Mouse (Mus musculus): ENCODE measurements at regions not wholly inside any gene's neighbourhood (a gene's known extent, or its start where the extent isn't known, plus 50 kb on each side); places are given as distances from the start of the nearest gene placed in this dataset.
A peak's percentile ranks its signal among the peaks of the same experiment; 100 is the strongest.

DNA sequence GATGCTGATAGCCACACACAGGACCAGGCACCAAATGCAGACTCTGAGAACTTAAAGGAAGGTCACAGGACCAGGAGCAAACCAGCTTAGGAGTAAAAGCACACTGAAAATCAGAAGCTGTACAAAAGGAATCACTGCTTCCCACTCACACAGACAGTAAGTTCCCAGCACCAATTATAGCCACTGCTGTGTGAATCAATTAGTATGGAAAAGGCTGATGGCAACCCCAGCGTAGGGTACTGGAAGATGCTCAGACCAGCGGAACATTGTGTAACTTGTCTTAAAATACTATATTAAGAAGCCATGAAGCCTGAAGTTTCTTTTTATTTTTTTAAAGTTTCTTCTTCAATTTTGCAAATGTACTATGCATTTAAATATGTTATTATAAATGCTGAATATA, 115.8 kb downstream of the Lnpk start:
- intact Hi-C loops (cut with DNase I): no loop called here
- DNase-seq (ENCODE audit: low spot score in 2 of 2): peak; percentile 16 to 47

DNA sequence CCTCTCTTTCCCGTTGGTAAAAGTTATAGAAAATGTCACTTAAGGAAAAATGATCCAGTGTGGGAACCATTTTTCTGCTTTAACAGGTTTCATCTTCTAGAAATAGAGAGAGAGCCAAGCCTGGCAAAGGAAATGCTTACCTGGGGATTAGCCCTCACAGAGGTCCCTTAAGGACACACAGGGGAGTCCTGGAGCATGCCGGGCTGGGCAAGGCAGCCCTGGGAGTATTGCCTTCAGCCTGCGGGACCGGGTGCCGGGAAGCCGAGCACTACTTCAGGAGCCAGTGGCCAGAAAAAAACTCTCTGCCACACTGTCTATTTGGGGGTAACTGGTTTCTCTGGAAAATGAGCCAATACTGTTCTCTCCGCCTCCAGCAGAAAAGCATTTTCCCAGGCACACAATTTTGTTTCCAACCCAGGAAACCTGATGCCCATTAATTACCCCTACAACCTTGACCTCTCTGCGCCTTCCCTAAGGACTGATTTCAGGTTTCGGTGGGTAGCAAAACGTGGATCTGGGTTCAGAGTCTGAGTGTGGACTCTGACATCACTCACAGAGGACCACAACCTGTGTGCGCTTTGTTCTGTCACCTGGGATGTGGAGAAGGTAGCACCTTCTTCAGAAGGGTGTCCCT, 117.9 kb downstream of the Lnpk start:
- intact Hi-C loops (cut with DNase I): no loop called here
- no peak for DNase-seq (ENCODE audit: low spot score in 2 of 2)

DNA sequence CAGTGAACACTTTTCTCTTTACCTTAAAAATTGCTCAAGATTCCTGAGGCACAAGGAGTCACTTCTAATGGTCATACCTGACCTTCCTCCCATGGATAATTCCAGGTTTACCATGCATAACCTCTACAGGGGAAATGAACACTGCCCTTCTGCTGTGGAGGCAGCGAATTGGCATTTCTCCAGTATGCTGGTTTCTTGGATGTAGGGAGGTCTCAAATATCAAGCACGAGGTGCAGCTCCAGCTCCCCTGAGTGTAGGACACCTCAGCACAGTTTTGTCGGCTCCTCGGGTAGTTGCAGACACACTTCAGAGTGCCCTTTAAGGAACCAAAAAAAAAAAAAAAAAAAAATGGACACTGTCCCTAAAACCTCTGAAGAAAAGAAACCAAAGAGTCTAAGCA, 124.8 kb downstream of the Lnpk start:
- intact Hi-C loops (cut with DNase I): no loop called here

DNA sequence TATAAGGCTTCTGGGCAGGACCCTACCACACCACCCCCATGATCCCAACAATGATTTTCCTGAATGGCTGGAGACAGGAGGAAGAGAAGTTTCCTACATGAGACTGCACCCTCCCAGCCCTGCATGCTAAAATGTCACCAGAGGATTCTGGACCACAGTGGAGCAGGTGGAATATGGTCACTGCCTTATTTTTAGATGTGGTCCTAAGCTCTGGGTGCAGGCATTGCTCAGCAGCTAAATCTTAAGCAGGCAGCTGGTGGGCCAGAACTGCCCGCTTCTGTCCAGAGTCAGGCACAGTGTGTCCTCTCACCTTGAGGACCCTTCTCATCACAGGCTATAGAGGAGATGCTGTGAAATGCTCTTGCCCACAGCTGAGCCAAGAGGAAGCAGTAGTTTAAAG, 126.6 kb downstream of the Lnpk start:
- intact Hi-C loops (cut with DNase I): no loop called here
- DNase-seq (ENCODE audit: low spot score in 2 of 2): no peak

More for the DNA sequence above, 124.8 kb downstream of the Lnpk start:
- no peak for DNase-seq (ENCODE audit: low spot score in 2 of 2)

DNA sequence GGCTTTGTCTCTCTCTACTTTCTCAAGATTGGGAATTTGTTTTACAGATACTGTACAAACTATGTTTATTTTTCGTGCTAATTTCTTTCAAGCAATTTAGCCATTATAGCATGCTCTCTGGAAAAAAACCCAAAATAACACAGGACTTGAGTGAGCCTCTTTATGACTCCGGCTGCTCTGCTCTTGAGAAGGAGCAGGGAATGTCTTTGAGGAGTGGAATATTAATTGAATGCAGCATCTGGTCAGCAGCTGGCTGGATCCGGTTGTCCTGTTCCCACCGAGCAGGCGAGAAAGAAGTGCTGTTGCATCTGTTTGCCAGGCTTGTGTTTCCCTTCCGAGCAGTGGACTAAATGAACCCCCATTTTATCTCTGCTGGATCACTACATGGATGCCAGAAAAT, 127.7 kb downstream of the Lnpk start:
- intact Hi-C loops (cut with DNase I): no loop called here
- DNase-seq (ENCODE audit: low spot score in 2 of 2): peak; percentile 5 to 13

DNA sequence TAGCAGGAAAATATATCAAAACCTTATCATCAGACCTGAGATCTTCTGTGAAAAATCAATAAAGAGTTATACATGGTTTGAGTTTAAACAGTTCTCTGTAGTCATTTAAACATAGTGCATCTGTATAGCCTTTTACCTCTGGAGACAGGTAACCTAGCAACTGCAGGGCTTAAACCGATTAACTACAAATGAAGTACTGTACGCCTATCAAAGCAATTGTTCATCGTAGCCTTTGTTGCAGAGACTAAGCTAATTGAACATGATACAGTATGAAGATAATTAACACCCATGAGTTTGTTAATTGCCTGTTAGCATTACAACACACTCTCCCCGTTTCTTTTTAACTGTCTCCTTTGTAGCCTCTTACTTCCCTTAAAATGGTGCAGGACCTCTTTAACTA, 128.2 kb downstream of the Lnpk start:
- intact Hi-C loops (cut with DNase I): no loop called here
- no peak for DNase-seq (ENCODE audit: low spot score in 2 of 2)

DNA sequence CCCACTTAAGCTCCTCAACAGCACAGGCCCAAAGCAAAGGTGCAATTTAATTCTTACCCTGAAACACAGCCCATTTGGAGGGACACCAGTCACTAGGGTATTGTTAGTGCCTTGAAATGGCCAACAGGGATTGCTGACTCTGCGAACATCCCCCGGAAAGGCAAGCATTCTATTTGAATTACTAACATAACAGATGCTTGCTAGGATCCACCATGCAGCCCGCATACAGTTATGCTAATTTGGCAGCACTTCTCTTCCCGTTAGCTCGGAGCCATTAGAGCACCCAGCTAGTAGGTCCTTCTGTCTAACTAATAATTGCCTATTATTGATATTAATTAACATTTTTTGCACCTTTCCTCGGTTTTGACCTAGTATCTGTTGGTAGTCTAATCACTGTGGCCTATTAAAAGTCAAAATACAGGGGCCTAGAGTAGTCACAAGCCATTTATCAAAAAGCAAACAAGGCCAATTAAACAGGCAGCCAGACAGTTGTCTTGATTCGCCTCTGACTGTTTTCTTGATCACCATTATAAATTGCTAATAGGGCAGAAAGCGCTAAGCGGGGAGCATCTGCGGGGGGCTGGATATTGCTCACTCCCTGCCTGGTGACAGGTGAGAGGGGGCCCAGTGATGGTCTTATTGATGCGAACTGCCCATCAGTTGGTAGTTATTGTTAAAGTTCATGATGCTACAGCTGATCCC, 129.0 kb downstream of the Lnpk start:
- intact Hi-C loops (cut with DNase I): no loop called here
- no peak for DNase-seq (ENCODE audit: low spot score in 2 of 2)

DNA sequence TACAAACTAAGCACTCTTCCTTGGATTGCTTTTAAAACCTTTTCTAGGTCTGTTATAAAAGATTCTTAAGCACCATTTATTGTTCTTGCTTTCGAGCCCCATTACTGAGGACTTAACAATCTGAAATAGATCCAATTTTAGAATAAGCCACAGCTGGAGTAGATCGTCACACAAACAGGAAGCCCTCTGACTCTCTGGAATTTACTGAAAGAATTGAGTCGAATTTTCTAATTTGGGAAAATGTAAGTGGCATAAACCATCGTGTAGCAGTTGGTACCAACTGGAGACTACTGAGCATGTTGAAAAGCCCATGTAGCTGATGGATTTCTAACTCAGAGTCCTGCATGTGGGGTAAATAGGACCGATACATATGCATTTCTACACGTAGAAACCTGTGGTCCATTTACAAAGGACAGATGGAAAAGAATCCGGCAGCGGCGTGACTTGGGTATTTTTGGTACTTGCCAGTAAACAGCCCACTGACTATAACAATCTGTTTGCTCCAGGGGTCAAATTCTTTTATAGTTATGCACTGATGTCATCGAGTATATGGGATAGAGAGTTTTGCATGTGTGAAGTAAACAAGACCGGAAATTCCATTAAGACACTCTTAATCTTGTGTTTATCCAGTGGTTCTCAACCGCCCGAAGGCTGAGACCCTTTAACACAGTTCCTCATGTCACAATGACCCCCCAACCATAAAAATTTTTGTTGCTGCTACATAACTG, 143.9 kb downstream of the Lnpk start:
- intact Hi-C loops (cut with DNase I): no loop called here
- DNase-seq (ENCODE audit: low spot score in 2 of 2): no peak

DNA sequence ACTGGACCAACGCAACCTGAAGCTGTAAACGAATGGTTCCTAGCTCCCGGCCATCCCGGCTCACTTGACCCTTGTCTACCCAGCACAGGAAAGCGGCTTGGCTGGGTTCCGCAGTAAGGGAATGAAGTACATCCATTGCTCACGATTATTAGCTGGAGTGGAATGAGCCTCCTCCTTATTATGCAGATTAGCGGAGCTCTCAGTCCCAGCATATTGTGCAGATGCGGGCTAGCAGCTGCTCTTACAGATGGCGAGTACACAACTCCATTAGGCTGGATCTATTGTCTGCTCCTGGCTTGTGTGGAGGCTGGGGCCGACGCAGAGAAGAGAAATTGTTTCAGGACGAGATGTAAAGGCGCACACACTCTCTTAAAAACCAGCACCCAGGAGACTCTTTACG, 152.5 kb downstream of the Lnpk start:
- intact Hi-C loops (cut with DNase I): no loop called here
- peak; percentile 22 to 43 for DNase-seq (ENCODE audit: low spot score in 2 of 2)

DNA sequence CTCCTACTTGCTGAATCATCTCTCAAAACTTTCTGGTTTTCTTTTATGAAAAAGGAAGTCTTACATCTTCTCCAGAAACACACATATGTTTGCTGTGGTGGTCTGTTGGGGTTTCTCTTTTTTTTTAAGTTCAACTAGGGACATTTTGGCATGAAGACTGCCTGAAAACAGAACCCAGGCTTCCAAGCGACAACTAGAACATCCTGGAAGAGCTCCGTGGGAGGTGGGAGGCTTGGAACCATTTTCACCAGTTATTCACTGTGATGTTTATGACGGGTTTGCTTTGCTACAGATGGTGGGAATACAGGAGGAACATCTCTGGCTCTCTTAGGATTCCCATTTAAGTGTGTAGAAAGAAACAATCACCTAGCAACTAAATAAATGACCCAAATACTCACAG, 154.5 kb downstream of the Lnpk start:
- intact Hi-C loops (cut with DNase I): no loop called here
- DNase-seq (ENCODE audit: low spot score in 2 of 2): peak; percentile 59 to 86

DNA sequence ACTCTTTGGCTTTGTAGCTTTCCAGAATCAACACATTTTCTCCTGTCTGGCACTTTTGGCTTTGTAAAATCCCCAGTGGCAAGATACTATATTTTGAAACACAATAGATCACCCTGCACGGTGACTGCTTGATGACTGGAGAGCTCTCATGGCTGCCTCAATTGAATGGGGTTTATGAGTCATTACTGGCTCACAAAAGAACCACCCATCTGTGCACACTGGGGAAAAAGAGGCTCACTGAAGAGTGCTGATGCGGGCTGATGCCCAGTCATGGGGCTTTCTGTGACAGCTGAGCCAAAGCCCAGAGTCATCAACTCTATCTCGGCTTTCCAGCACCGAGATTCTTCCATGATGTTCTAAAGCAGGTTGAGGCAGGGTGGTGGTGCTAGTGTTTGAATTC, 163.1 kb downstream of the Lnpk start:
- intact Hi-C loops (cut with DNase I): no loop called here
- no peak for DNase-seq (ENCODE audit: low spot score in 2 of 2)

DNA sequence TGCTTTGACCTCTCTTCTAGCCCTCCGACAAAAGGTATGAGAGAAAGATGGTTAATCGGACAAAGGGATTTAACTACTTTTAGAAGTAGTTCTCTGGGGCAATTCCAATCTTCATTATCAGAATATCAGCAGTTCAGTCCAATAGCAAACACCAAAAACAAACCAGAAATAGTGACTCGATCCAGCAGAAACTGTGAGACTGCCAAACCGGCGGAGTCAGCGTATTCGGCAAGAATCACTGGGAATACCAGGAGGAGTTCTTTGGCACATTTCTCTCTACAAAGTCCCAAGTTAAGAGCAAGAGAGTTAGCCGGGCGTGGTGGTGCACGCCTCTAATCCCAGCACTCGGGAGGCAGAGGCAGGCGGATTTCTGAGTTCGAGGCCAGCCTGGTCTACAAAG, 164.5 kb downstream of the Lnpk start:
- DNase-seq (ENCODE audit: low spot score in 2 of 2): no peak
- intact Hi-C loops (cut with DNase I): no loop called here

DNA sequence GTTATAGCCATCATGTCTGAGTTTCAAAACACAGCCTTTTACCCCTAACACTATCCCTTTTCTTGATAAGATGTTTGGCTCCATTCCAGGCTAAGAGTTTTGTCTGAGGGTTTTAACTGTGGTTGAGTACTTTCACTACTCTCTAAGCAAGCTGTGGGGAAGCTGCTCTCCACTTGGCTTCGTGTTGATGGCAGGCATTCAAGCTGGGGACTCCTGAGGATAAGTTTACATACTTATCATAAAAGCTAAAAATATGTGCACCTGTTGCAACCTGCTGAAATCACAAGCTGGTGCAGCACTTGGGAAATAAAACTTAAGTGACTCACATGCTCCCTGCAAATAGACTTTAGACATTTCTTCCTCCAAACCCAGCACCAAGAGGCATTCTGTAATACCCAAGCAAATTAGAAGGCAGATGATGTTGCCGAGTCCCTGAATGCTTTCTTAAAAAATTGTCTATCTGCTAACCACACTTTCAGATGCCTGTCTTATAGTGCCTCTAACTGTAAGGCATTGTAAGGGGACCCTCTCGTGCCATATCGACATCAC, 169.3 kb downstream of the Lnpk start:
- intact Hi-C loops (cut with DNase I): no loop called here
- DNase-seq (ENCODE audit: low spot score in 2 of 2): peak; percentile 47 to 88

DNA sequence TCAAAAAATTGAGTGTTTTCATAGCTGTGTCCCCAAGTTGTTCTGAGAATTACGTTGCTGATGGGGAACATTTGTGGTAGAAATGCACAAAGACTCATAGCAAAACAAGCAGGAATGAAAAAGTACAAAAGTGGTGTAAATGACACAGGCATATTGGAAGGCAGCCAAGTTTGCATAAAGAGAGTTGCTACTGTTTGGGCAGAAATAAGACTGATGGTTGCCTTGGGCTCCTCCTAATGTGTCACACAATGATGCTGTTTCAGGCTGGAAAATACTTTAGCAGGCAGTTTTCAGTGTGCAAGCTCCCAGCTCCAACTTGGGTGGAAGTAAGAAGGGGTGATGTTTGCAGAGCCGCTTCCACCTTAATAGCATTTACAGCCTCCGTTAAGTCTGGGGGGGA, 174.7 kb downstream of the Lnpk start:
- peak; percentile 20 to 22 for DNase-seq (ENCODE audit: low spot score in 2 of 2)
- intact Hi-C loops (cut with DNase I): no loop called here

DNA sequence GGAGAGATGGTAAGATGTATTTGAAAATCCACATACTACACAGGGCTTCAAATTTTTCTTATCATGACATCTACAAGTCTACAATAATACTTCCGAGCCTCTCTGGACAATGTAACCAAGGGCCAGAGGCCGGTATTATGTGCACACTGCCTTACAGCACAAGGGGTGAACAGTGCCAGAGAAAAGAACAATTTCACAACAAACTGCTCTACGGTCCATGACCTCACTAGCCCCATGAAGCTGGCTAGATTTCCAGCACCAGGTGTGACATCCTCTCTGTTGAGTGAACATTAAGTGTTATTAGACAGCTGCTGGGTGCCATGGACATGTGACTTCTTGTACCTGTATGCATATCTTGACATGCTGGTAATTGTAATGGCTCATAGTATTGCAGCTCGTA, 188.2 kb downstream of the Lnpk start:
- intact Hi-C loops (cut with DNase I): no loop called here
- DNase-seq (ENCODE audit: low spot score in 2 of 2): no peak

DNA sequence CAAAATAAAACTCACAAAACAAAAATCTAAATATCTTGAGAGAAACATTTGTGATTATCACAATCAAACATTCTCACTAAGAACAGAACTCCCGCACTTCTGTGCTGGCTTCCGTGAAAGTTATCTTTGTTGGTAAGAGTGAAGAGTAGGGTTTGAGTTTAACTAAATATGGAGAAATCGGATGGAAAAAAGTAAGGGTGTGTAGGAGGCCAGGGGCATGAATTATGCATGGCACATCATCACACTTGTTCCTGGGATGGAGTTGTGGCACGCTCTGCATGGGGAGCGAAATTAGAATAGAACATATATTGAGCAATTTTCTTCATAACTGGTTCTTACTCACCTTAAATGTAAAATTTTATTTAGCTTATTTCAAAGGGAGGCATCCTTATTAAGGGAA, 191.2 kb downstream of the Lnpk start:
- DNase-seq (ENCODE audit: low spot score in 2 of 2): peak; percentile 22 to 40
- intact Hi-C loops (cut with DNase I): no loop called here

DNA sequence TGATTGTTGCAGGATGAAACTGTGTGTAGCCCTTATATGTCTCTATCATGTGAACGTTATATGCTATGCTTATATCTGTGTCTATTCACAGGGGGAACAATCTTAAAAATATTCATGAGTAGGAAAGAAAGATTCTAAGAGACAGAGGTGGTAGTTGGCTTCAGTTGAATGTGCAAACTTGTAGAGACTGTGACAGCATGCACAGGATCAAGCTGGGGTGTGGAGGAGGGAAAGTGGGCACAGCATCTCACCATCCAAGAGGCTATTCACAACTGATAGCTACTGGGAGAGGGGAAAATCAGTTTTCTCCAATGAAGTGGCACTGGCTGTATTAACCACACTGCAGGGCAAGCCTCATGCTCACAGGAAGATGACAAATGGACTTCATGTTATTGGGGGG, 194.3 kb downstream of the Lnpk start:
- no peak for DNase-seq (ENCODE audit: low spot score in 2 of 2)
- intact Hi-C loops (cut with DNase I): no loop called here

DNA sequence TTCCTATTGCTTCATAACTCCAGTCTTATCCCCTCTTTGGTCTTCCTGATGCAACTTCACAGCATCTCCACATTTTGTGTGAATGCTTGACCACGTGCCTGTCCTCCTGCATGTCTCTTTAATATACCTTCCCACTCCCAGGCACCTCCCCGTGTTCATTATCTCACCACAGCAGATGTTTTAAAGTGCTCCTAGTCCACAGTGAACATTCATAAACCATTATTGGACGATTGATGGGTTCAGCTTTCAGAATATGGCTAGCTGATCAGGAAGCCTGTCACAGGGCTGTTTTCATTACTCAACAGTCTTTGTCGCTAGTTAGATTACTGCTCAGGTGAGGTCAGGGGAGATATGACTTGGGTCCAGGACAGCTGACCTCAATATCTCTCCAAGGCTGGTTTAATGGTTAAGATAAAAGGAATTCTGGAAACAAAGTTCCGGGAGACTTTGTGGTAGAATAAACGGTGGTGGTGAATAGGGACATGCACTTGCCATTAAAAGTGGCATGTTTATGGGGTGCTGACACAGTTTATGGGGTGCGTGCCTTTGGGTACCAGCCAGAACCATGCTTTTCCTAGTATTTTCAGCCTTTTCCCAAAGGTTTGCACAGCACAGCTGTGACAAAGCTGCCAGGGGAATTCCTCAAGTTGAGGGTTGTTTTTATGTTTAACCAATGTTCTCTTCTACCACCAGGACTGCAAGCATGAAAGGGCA, 198.5 kb downstream of the Lnpk start:
- intact Hi-C loops (cut with DNase I): no loop called here
- no peak for DNase-seq (ENCODE audit: low spot score in 2 of 2)

DNA sequence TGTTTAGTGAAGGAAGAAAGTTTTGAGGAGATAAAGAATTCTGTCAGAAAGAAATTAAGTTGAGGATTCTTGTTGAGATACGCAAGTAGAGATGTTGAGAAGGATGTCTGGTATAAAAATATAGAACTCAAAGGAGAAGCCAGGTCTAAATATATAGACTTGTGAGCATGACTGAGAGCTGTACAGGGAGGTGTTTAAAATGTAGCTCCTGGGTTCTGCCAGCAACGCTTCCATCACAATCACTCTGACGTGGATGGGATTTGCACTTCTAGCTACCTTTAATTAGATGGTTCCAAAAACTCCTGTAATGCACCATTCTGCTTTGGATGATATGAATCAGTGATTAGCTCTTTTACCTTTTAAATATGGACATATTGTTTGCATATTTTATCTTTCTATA, 200.5 kb downstream of the Lnpk start:
- intact Hi-C loops (cut with DNase I): no loop called here

DNA sequence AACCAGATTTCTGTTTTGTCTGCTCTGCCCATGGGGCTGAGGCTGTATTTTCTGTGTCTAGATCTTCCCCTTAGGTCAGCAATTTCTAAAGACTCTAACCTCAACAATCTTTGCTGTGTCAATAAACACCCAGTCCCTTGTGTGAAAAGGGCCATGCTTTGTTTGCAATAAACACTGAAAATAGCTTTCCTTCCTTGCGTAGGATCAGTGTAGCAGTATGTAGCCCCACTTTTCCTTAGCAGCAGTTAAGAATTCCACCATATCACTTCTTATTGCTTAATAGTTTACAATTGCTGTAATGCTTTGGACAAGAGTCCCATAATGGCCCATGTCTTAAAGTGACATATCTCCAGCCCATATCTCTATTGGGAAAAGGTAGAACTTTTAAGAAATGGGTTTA, 205.3 kb downstream of the Lnpk start:
- DNase-seq (ENCODE audit: low spot score in 2 of 2): no peak
- intact Hi-C loops (cut with DNase I): no loop called here

More for the DNA sequence above, 200.5 kb downstream of the Lnpk start:
- no peak for DNase-seq (ENCODE audit: low spot score in 2 of 2)

Data from left cerebral cortex, postnatal 14 days (tissue).